Mouse (Mus musculus) forebrain, embryonic 12.5 days (tissue): ENCODE results near the gene Borcs5. TPM values are rescaled to one million over a fixed set of nuclear protein-coding genes. Genes with fewer than 3 reads are reported as not detected.

ENCODE experiments used
- polyA plus RNA-seq: library from polyadenylated mRNA; unstranded; fragments of >200 nt; fragmentation: Nextera tagmentation; extraction: Ambion mirVana; gene quantifications from 2 replicates; pipeline ENCODE4 v1.2.1, GENCODE M21; 2016

The Borcs5 gene
- polyA plus RNA-seq, 1 experiment from 2014 or later, result 35.8 TPM

Other genes with a start within 250 kb of the Borcs5 start
- gene Bcl2l14, start 243.2 kb upstream of the Borcs5 start, polyA plus RNA-seq, result 0.21 and 0.34 TPM in 2 replicates
- 32.0 and 33.3 TPM in 2 replicates for gene Lrp6, start 72.5 kb upstream of the Borcs5 start, polyA plus RNA-seq
- gene Mansc1, start 7.0 kb upstream of the Borcs5 start, polyA plus RNA-seq, result 1.1 TPM in 2 replicates
- gene Dusp16, start 153.1 kb downstream of the Borcs5 start, polyA plus RNA-seq, result 20.4 and 22.0 TPM in 2 replicates
- 1.7 and 1.8 TPM in 2 replicates for gene Crebl2, start 190.6 kb downstream of the Borcs5 start, polyA plus RNA-seq